ENCODE assay signal across 9 mouse cellular contexts in genomic region chr5:29468351-29469065, GRCm38 (mm10). TPM values are rescaled to one million over a fixed set of nuclear protein-coding genes. Genes with fewer than 3 reads are reported as not detected.
DNase-seq lines count a peak whose midpoint lies in the region; ATAC-seq and TF ChIP-seq lines count a peak whose summit lies in the region.
"Had no signal": no experiment of that assay in that cellular context is flagged by ENCODE, and none has a peak within 500 bp of the region (broad histone marks: within the 10 kb centered on the region; RNA-seq: fewer than 3 reads in every experiment).

No protein-coding gene starts in this region.

- H3K4me1 ChIP-seq in lung, adult 2 months (ENCODE audit: control insufficient read depth, insufficient read depth, low read length) = peaks cover 3% of the 10 kb centered on the region; the same call in 1 of the 2 replicates
- peaks cover 10% of the 10 kb centered on the region for H3K4me1 ChIP-seq in embryonic facial prominence, embryonic 15.5 days
- H3K4me1 ChIP-seq in limb, embryonic 10.5 days = peaks cover 41% of the 10 kb centered on the region
- H3K4me1 ChIP-seq in neural tube, embryonic 14.5 days (ENCODE audit: control insufficient read depth, insufficient read depth, low read length) = 0 out of 2 replicates have a peak, but pooled peaks cover 6% of the 10 kb centered on the region

- no peak for TF ChIP-seq CTCF in lung, adult 2 months (IDR thresholded peaks at IDR 0.05; ENCODE audit: insufficient read depth, low read length)

- TF ChIP-seq POLR2A in lung, adult 2 months (IDR thresholded peaks at IDR 0.05; ENCODE audit: borderline replicate concordance, extremely low read depth, low read depth, low read length) = no peak

- no peaks in the 10 kb centered on the region for H3K9me3 ChIP-seq in embryonic facial prominence, embryonic 15.5 days (replicated peaks)
- no peaks in the 10 kb centered on the region for H3K9me3 ChIP-seq in limb, embryonic 10.5 days (replicated peaks)
- H3K9me3 ChIP-seq in neural tube, embryonic 14.5 days (ENCODE audit: control insufficient read depth, low read length) = no peaks in the 10 kb centered on the region

- no peak for ATAC-seq in embryonic facial prominence, embryonic 15.5 days (ENCODE audit: insufficient number of reproducible peaks, low FRiP score, low TSS enrichment, low read depth)
- no peak for ATAC-seq in neural tube, embryonic 14.5 days (ENCODE audit: low read depth)

- no peaks in the 10 kb centered on the region for H3K36me3 ChIP-seq in embryonic facial prominence, embryonic 15.5 days
- H3K36me3 ChIP-seq in limb, embryonic 10.5 days = no peaks in the 10 kb centered on the region
- H3K36me3 ChIP-seq in neural tube, embryonic 14.5 days (ENCODE audit: control insufficient read depth, insufficient read depth, low read length) = no peaks in the 10 kb centered on the region

- DNase-seq in lung, adult 2 months = no peak
- DNase-seq in lung, adult 18-20 months = no peak
- no peak for DNase-seq in limb, embryonic 10.5 days (ENCODE audit: low spot score)
- DNase-seq in Muller cell, postnatal 12 days (ENCODE audit: inconsistent ontology term) = no peak
- DNase-seq in thymus, adult 18-20 months = no peak
- DNase-seq in frontal cortex, postnatal 25 days (ENCODE audit: low spot score in 2 of 2) = no peak
- DNase-seq: gastrocnemius, postnatal 10 days had no signal

- peak overlapping the region; percentile 69 for H3K4me2 ChIP-seq in embryonic facial prominence, embryonic 15.5 days (replicated peaks)
- H3K4me2 ChIP-seq in neural tube, embryonic 14.5 days (ENCODE audit: low read depth, low read length) = peak overlapping the region; percentile 31; the same call in 1 of the 2 replicates

- no peak overlapping the region for H3K9ac ChIP-seq in embryonic facial prominence, embryonic 15.5 days
- no peak overlapping the region for H3K9ac ChIP-seq in neural tube, embryonic 14.5 days (replicated peaks; ENCODE audit: low read depth, low read length)

- WGBS in lung, adult 2 months = 4% methylated on average over 17 of the region's 17 CpGs
- WGBS in embryonic facial prominence, embryonic 15.5 days = 1% methylated on average over 17 of the region's 17 CpGs
- 2% methylated on average over 17 of the region's 17 CpGs for WGBS in limb, embryonic 10.5 days
- 1% methylated on average over 17 of the region's 17 CpGs for WGBS in neural tube, embryonic 14.5 days

- peak overlapping the region; percentile 32 for H3K4me3 ChIP-seq in lung, adult 2 months (replicated peaks; ENCODE audit: extremely low read depth, low read depth, low read length)
- H3K4me3 ChIP-seq in embryonic facial prominence, embryonic 15.5 days (replicated peaks) = peak overlapping the region; percentile 43
- H3K4me3 ChIP-seq in limb, embryonic 10.5 days = peak overlapping the region; percentile 51
- peak overlapping the region; percentile 14 for H3K4me3 ChIP-seq in neural tube, embryonic 14.5 days (ENCODE audit: low read depth, low read length)

- H3K27me3 ChIP-seq in embryonic facial prominence, embryonic 15.5 days = peaks cover 82% of the 10 kb centered on the region
- peaks cover 90% of the 10 kb centered on the region for H3K27me3 ChIP-seq in limb, embryonic 10.5 days (ENCODE audit: low read depth, poor library complexity, severe bottlenecking)
- peaks cover 60% of the 10 kb centered on the region for H3K27me3 ChIP-seq in neural tube, embryonic 14.5 days (ENCODE audit: control insufficient read depth, insufficient read depth, low read length)

- no peak overlapping the region for H3K27ac ChIP-seq in embryonic facial prominence, embryonic 15.5 days (replicated peaks)
- H3K27ac ChIP-seq in limb, embryonic 10.5 days = no peak overlapping the region
- no peak overlapping the region for H3K27ac ChIP-seq in neural tube, embryonic 14.5 days (ENCODE audit: low read depth, low read length)

RNA-seq across cellular contexts. Expression of gene Mnx1, which starts 9.8 kb away (rescaled TPM):
- polyA plus RNA-seq in lung, adult 2 months (2012; rRNA removed) = not detected in 2 replicates
- polyA plus RNA-seq in embryonic facial prominence, embryonic 15.5 days (2015; fragmentation: Nextera tagmentation; extraction: Ambion mirVana) = 0.11 and 0.13 TPM in 2 replicates
- polyA plus RNA-seq in limb, embryonic 10.5 days (2016; fragmentation: Nextera tagmentation; extraction: Ambion mirVana) = 0.38 TPM in 1 of 2 replicates, not detected in the other
- polyA plus RNA-seq in neural tube, embryonic 14.5 days (2014; fragmentation: Nextera tagmentation; extraction: Ambion mirVana) = 1.8 and 2.2 TPM in 2 replicates

RNA-seq across cellular contexts. Expression of gene Nom1, which starts 34.0 kb away (rescaled TPM):
- 2.8 and 7.1 TPM in 2 replicates for polyA plus RNA-seq in lung, adult 2 months (2012; rRNA removed)
- 24.6 and 25.5 TPM in 2 replicates for polyA plus RNA-seq in embryonic facial prominence, embryonic 15.5 days (2015; fragmentation: Nextera tagmentation; extraction: Ambion mirVana)
- 40.0 and 40.4 TPM in 2 replicates for polyA plus RNA-seq in limb, embryonic 10.5 days (2016; fragmentation: Nextera tagmentation; extraction: Ambion mirVana)
- polyA plus RNA-seq in neural tube, embryonic 14.5 days (2014; fragmentation: Nextera tagmentation; extraction: Ambion mirVana) = 13.4 and 18.9 TPM in 2 replicates
